Mouse (Mus musculus) heart, adult 2 months (tissue): ENCODE results near the gene Ccdc32.

Experiments
- CTCF ChIP-seq: fragments of 200-600 bp; IDR thresholded peaks from 2 replicates; pipeline ENCODE4 v1.8.1; 2022; ENCODE audit warnings: antibody characterized with exemption, mild to moderate bottlenecking, moderate library complexity
- EP300 ChIP-seq: fragments of 200-500 bp; IDR thresholded peaks from 2 replicates; pipeline ENCODE4 v1.6.1; 2011; ENCODE audit warnings: low read depth, low read length, control low read depth; ENCODE audit not compliant: insufficient read depth
- POLR2A ChIP-seq: fragments of 200-500 bp; IDR thresholded peaks from 2 replicates; pipeline ENCODE4 v1.6.1; 2011; ENCODE audit warnings: mild to moderate bottlenecking, low read depth, low read length, control low read depth; ENCODE audit not compliant: insufficient read depth

DNA sequence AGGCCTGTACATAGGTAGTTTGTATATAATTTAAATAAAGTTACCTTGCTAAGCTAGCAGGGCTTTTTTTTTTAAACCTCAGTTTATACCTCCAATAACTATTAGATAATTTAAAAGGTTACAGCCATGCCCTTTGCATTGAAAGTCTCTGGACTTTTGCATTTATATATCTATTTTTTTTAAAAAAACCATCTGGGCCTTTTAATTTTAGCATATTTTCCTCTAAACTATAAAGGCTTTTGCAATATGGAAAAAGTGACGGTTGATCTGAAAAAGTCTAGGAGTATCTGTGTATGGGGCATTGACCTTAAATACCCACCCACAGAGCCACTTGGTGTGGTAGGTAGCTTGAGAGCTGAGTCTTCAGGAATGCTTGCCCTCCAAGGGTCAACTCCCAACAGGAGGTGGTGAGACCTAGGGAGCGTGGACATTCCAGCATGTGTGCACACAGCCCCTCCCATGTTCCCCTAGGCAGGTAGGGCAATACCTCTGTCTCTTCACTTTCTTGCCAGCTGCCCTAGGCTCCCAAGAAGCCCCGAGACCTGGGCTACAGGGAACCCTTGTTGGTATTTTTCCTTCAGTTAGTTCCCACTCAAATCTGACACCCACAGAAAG lies 30.1 kb downstream of the Ccdc32 start:
- TF ChIP-seq EP300 (no peak), POLR2A (no peak), CTCF (no peak)
